Mouse (Mus musculus) left cerebral cortex, adult 11 months (tissue): ENCODE measurements at regions not wholly inside any gene's neighbourhood (a gene's known extent, or its start where the extent isn't known, plus 50 kb on each side); places are given as distances from the start of the nearest gene placed in this dataset.
A peak's percentile ranks its signal among the peaks of the same experiment; 100 is the strongest.

Experiments used
- DNase-seq: peaks from one replicate; pipeline ENCODE4 v3.0.0; 2022; ENCODE audit warnings: low spot score

DNA sequence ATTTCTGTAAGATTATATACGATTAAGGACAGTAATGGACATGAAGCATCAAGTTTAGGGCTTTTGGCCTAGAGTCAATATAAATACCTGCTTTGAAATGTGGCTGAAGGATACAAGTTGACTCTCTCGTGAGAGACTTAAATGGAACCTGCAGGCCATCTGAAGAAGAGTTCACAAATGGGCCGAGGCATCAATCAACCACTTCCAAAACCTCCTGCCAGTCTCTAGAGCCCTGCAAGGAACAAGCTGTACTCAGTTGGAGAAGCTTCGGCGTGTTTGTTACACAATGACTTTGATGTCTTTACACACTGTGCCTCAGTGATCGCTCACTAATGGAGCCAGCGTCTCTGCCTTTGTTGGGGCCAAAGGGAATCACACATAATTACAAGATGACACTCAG lies 146.1 kb upstream of the Ccnd2 start:
- no peak for DNase-seq

DNA sequence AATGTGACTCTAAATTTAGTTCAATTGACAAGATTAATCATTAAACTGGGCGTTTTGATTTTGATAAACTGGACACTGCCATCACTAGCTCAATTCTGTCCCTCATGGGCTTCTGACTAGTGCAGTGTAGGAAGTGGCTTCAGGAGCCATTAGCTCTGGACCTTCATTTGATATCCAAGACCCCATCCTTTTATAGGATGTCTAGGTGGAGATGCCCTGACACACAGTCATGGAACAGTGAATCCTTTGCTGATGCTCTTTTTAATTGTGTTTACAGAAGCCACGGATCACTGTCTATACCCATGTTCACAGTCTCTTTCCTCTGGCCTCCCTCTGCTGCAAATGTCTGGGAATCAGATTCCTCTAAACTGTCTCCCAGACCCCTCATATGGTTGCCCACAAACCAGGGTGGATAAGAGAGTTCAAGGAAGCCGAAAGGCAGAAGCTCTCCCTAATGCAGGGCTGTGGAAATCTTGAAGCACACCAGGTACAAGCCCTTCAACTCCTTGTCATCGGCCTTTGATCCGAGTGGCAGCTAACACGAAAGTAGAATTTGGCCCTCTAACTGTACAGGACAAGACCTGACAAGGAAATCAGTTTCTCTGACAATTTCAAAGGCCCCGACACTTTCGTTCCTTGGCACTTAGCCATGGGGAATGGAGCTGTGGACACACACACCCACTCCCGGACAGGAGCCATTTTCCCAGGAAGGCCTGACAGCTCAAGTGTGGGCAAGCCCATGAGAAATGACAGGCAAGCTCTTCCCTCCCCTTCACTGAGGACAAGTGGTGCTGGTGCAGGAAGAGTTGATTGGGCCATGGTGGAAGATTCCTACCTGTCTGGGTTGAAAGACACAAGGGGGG lies 135.2 kb upstream of the Parp11 start:
- no peak for DNase-seq

DNA sequence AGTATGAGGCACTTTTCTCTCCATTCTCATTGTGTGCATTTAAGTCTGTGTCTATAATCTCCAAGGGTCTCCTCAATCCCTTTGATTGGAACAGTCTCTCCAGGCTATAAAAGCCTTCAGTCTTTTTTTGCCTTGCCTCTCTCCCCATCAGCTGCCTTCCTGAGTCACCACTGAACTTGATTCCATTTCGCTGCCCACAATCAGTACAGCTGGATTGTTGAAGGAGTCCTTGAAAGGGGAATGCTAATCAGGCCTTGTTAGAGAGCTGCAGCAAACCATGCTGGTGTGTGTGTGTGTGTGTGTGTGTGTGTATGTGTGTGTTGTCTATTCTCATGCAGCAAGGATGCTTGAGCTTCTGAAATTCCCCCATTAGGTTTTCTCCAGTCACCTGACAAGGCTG lies 129.3 kb upstream of the Parp11 start:
- DNase-seq = no peak

DNA sequence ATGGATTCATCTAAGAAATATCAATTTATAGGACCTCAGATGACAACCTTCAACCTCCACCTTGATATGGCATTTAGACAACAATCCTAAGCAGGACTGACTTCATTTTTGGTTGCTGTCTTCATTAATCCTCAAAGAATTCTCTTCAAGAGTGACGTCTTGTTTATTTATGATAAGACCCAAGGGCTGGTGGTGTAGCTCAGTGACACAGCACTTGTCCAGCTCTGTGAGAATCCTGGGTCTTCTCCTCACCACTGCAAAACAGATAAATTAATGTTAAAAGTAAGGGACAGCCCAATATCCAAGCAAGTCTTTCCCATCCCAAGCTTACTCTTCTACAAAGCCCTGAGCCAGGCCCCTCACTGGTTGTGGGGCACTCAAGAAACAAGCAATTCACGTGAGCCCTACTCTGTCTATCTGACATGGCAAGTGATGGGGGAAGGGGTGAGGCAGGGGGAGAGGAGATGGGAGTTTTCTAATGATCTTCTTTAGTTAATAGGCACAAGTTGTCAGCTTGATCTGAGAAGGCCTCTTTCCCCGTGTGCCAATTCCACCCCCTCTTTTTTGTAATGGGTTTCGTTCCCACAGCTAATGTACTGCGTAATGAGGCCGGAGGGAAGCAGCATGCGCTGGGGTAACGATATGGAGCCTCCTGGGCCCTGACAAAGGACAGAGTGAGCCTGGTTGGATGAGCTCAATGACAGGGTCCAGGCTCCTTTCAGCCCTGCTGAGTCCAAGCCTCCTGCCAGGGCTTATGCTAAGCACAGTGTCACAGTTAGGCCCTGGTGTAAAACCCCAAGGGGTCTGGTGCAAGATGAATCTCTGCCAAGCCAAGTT lies 127.7 kb upstream of the Parp11 start:
- DNase-seq = no peak

DNA sequence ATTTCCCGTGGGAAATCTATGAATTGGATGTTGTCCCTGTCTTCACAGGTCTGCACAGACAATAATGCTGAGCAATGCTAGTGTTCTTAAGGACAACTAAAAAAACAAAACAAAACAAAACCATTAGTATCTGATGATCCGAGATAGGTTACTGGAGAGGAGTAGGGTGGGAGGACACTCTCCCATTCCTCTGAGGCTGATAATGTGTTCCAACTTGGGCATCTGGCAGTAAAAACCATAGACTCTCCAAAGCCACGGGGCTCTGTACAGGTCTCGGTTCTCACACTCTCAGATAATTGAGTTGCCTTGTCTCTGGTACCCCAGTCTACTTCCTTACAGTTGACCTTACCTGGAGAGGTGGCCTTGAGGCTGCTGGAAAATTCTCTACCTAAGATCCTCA lies 126.0 kb upstream of the Parp11 start:
- no peak for DNase-seq

DNA sequence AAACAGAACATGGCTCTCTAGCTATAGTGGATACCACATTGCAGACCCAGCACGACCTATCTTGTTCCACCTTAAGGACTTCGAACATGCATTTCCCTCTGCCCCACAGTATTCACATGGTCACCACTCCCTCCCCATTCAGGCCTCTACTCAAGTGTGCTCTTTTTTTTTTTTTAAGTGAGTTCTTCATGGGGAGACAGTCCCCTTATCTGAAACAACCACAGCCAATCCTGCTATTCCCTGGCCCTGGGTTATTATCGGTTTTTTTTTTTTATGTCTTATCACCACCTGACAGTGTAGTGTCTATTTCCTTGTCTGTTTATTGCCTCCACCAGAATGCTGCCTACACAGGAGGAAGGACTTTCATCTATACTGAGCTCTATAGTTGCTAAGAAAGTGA lies 125.6 kb upstream of the Parp11 start:
- no peak for DNase-seq

DNA sequence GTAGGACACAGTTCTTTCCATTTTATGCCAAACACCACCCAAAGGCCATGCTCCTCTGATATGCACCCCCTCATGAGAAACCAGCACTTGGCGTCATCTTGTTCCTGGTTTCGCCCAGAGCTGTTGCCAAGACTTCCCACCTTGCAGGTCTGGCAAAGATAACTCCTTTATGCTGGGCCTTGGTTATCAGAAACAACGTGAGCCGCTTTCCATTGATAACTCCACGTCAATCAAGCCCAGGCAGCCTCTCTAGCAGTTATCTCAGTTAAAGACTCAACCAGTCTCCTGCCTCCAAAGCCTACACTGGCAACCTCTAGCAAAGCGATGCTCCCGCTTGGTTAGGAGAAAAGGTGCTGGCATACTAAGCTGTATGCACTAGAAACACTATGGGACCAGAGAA lies 124.2 kb upstream of the Parp11 start:
- no peak for DNase-seq

DNA sequence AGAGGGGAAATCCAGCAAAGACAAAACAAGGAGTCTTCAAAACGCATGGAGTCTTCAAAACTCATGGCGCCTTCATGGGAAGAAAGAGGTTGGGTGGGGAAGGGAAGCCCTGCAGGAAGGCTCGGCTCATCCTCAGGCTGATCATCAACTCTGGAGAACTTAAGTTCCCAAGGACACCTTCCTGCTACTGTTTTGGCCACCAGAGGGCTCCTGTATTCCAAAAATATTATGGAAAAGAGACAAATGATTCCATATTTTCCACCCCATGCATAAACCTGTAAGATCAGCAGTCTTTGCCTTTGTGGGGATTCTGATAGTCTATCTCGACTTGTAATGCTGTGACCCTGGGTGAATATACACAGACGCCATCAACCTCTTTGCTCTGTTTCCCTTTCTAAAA lies 121.7 kb upstream of the Parp11 start:
- peak; percentile 58 for DNase-seq

DNA sequence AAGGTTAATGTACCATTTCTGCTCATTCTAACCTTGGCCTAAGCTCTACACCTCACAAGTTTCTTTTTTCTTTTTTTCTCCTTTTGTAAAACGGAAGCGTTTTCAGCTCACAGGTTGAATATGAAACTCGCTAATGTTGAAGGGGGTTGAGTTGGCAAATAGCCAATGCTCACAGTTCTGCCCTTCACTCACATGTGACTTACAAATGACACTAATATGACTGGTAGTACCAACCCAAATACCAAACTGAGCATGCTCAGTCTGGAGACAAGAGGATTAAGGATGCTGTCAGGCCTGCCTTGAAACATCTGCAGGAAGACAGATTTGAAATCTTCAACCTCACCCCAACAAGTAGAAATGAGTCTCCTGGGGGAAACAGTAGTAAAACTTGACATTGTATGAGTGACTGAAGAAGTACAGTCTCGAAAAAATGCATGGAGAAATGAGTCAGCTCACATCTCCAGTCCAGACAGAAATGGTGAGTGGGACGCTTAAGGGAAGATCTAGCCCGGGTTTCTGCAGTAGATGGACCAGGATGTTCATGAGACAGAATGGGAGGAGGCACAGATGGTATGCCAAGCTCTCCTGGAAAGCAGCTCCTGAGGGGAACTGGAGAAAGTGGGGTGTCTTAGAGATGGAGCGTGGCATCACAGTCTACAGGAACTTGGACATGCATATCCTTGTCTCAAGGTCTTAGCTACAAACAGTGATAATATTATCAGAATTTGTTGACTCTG lies 120.9 kb upstream of the Parp11 start:
- DNase-seq = no peak

DNA sequence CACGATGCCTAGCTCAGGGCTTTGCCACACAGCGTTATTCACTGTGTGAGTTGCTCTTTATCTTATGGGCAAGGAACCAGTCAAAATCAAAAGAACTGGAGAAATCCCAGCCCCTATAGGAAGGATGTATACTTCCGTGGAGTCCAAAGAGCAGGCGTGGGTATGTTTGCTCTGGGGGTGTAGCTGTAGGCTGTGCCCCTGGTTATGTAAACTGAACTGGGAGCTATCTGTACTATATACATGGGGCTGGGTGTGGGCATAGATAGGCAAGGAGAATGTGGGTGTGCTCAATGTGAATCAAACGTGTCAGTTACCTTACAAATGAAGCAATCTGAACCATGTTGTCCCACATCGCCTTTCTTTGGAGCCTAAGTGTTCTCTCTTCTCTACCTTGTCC lies 120.3 kb upstream of the Parp11 start:
- no peak for DNase-seq

DNA sequence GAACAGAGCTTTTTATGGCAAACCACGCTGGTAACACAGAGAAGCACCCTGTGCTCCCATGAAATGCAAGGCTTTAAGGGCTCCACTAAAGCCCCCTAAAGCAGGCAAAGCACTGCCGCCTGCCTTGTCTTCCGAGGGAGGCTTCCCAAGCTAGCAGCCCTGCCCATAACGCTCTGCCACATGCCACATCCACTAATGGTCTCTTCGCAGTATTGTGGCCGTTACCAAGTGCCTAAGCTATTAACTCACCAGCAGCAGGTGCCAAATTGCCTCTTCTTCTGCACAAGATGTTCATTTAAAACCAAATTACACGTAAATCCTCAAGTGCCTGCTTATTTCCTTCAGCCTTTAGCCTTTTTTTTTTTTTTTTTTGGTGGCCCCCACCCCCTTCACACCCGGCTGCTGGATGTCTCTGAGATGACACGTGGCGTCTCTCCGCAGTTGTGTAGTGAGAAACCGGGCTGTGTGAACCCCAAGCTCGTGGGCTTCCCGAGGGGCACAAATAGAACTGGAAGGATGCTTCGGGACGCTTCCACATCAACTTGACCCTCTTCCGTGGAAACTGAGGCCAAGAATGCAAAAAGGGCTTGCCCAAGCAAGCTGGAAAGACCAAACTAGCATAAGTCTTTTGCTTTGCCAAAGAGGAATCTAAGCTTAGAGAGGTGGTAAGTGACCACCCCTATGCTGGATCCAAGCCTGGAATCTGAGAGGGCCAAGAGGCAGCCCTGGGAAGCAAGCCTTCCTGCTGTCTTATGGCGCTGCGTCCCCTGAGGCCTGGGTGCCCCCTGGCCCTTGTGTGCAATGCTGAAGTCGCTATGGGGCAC lies 117.2 kb upstream of the Parp11 start:
- DNase-seq = no peak

DNA sequence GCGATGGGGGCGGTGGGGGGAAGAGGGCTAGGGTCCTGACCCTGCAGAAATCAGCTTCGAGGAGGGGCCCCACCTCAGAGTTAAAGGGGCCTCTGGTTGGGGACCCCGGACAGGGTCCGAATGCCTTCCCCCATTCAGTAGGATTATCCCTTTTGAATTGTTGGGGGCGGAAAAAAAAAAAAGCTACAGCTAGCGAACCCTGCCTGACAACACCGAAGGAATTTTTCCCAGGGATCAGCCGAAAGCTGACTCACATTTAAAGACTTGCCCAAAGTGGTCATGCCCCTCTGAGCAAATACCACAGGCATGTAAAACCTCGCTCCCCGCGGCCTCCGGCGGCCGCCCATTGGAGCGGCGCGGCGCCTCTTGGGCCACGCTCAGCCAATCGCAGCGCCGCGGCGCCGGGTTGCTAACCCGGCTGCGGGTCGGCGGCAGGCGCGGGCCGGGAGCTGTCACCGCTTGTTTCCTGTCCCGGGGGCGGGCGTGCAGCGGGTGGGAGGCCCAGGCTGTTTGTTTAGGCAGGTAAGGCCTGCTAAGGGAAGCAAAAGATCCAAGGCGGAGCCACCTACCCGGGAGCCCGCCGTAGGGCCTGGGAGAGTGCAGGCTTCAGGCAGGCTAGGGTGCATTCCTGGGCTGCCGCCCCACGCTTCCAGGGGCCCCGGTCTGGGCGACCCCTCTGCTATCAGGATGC lies 116.5 kb upstream of the Parp11 start:
- DNase-seq = peak; percentile 65

DNA sequence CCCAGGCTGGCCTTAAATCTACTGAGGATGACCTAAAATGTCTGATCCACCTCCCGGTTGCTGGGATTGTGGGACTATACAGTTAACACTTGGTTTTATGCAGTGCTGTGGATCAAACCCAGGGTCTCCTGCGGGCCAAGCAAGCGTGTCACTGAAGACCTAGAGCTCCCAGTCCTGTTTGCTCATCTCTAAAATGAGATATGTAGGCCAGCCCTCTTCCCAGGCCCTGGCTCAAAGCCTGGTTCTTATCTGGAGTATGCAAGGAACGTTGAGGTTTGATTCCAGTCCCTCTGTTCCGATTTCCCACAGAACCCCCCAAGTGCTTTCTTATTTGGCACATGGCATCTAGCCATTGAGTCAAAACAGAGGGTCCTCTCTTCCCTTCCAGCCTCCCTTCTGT lies 115.5 kb upstream of the Parp11 start:
- no peak for DNase-seq

DNA sequence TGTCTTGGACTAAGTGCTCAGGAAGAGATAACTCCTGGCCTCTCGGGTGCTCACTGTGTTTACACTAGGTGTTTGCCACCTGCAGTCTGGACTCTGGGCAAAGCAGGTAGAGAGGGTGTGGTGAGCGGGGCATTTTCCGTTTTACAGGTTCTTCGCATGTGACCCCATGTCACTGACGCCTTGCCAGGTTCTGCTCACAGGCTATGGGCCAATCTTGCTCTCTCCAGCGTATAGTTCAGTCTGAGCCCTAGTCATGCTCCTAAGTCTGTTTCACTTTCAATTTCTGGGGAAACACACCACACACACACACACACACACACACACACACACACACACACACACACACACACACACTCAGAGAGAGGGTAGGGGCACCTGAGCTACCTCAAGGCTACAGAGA lies 112.4 kb upstream of the Parp11 start:
- DNase-seq = no peak

DNA sequence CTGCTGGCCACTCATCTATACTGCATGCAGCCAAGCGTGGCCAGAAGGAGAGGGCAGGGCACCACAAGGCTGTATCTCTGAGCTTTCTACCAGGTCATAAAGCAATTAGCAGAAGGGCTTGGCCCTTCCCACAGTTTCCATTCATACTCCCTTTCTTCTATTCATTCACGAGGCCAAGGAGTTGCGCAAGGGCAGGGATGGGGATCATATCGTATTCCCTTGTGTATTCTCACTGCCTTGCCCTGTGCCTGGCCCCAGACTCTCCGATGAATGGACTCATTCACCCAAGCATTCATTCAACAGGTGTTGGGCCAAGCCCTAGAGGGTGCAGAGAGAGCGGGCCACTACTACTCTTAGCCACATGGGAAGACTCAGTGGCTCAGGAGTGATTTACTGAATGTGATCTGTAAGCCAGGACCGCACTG lies 111.2 kb upstream of the Parp11 start:
- DNase-seq = no peak

DNA sequence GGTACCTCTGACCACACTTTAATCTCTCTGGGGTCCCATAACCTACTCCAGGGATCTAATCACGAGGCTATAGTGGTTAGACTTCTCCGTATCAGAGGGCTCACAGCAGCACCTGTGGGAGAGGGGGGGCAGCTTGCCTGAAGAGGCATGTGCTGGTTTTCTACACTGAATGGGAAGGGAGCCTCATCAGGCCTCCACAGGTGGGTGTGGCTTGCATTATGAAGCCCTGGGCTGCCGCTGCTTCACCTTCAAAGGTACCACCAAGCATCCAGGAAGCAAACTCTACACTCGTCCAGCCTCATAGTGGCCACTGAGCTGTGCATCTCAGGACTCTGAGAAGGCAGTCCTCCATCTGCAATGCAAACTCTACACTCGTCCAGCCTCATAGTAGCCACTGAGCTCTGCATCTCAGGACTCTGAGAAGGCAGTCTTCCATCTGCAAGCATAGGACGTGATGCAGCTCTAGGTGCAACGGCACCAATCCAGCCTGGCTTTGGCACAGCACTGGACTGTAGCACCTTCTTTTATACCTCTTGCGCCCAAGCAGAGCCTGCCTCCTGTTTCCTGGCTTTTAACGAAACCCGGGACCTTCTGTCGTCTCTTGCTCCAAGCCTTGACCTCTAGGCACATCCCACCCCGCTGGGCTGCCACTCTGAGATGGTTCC lies 110.5 kb upstream of the Parp11 start:
- DNase-seq = no peak

DNA sequence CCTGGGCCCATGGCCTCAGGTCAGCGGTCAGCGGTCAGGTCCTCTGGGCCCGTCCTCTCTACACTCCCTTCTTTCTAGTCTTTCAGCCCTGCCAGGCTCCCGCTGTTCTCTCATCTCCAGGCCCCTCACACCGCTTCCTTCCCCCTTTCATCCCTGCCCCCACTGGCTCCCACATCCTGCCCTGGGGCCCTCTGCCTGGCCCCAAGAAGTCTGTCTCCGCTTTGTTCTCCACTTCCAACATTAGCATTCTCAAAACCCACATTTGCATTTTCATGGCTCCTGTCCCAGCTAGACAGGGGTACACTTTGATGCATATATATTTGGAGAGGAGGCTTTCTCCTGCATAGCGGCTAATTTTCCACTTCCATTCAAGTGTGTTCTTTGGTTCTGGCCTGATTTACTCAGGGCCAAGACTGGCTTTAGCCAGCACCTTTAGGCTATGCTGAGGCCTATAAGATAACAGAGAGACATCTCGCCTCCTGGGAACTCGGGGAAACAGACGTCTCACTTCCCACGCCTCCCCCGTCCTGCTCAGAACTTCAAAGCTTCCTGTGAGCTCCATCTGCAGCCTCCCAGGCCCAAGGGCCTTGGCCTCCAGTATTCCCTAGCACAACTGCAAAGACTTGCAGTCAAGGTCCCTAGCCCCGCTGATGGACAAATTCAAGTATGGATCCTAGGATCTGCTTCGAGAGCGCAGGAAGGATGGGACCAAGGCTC lies 109.8 kb upstream of the Parp11 start:
- DNase-seq = no peak

DNA sequence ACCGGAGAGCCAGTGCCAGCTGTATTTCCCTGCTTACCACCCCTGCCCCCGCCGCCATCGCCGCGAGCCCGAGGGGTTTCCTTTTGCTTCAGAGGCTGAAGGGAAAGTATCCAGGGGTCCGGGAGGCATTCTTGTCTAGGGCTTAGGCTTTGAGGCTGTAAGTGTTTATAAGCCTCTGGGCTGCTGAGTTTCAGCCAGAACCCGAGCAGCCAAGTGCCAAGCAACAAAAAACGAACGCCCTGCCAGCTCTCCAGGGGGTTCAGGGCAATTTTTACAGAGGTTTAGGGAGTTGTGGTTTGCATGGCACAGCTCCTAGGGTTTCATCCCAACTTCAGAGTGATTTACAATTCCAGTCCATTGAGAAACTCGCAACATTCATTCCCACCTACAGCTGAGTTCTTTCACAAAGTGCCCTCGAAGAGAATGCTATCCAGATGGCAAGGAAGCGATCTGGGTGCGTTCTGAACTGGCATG lies 109.2 kb upstream of the Parp11 start:
- DNase-seq = no peak

DNA sequence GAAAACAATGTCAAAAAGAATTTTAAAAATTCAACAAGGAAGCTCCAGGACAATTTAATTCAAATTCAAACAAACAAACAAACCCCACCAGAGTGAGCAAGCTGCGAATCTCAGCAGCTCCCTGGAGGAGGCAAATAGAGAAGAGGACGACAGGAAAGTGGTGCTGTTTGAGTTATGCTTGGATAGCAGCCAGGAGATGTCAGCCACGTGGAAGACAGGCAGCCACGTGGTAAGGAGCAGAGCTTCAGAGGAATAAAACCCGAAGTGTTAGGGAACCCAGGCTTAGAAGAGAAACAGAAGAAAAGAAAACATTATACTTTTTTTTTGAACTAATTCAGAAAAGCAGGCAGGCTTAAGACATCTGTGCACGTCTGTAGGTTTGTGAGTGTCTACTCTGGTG lies 108.2 kb upstream of the Parp11 start:
- no peak for DNase-seq

DNA sequence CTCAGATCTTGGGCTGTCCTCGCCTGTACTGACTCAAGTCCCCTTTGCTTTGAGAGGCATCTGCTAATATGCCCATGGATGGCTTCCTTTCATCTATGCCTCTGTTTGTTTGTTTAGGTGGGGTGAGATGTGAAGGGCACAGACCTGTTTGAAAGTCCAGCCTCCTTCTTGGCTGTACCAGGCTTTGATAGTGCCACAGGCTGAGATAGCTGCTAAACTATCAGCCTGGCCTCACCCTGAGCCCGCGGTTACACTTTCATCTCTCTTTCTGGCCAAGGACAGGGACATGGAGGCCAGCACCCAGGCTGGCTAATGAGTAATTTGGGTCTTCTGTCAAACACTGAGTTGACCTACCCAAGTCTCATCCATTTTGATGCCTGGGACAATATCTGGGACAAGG lies 105.0 kb upstream of the Parp11 start:
- no peak for DNase-seq
